Mouse (Mus musculus) adrenal gland, adult 18-20 months (tissue): ENCODE measurements around the gene Axin2. TPM values are rescaled to one million over a fixed set of nuclear protein-coding genes. Genes with fewer than 3 reads are reported as not detected.
"Not testable (repeated sequence)": the region's sequence is repeated elsewhere in the genome, so short reads cannot be mapped to it uniquely, and the experiment has no call there.

Source experiments
- DNase-seq, 2 experiments: peaks; one replicate each; pipeline ENCODE4 v3.0.0; 2021 to 2022; ENCODE audit warnings: low spot score in 2 of 2
- long read RNA-seq, 2 experiments: library from polyadenylated mRNA; stranded (forward); transcript quantifications; one replicate each; pipeline ENCODE4 v2.0.0; 2021
- total RNA-seq, 2 experiments: library from RNA; stranded (reverse); gene quantifications; 1 replicate in 1 of 2; 2 replicates in 1 of 2; pipeline ENCODE4 v1.2.3; 2021

The Axin2 gene
- total RNA-seq: 10 to 100 TPM; 36.9 to 56.2 TPM
- long read RNA-seq, experiment 1, full-length matches to known transcripts: 3 of 10 reads
- long read RNA-seq, experiment 1, partial matches to known transcripts: 0 of 10 reads
- long read RNA-seq, experiment 1, other reads (novel, unspliced or antisense): 7 of 10 reads
- long read RNA-seq, experiment 2, full-length matches to known transcripts: 3 of 7 reads
- long read RNA-seq, experiment 2, partial matches to known transcripts: 1 of 7 reads
- long read RNA-seq, experiment 2, other reads (novel, unspliced or antisense): 3 of 7 reads

GRCm38 (mm10) chr11:108920158-108920635, at the start of gene Axin2:
Gene Axin2, plus strand, starts transcription at chr11:108920349.
- DNase-seq: peak; percentile 90

- not testable (repeated sequence) for DNase-seq
Observed at GRCm38 (mm10) chr11:108871284-108871683, 48.9 kb upstream of the Axin2 start.

- DNase-seq: no peak
Observed at GRCm38 (mm10) chr11:108871748-108872147, 48.4 kb upstream of the Axin2 start.

- DNase-seq: no peak
Observed at GRCm38 (mm10) chr11:108876633-108877205, 43.4 kb upstream of the Axin2 start.

GRCm38 (mm10) chr11:108877520-108877919, 42.6 kb upstream of the Axin2 start:
- no peak for DNase-seq

GRCm38 (mm10) chr11:108880546-108880945, 39.6 kb upstream of the Axin2 start:
- no peak for DNase-seq

- no peak for DNase-seq
Observed at GRCm38 (mm10) chr11:108881662-108882061, 38.5 kb upstream of the Axin2 start.

GRCm38 (mm10) chr11:108885276-108885896, 34.8 kb upstream of the Axin2 start:
- no peak for DNase-seq

- DNase-seq: no peak
Observed at GRCm38 (mm10) chr11:108886060-108886459, 34.1 kb upstream of the Axin2 start.

- DNase-seq: no peak
Observed at GRCm38 (mm10) chr11:108889121-108889520, 31.0 kb upstream of the Axin2 start.

- DNase-seq: no peak
Observed at GRCm38 (mm10) chr11:108890544-108890943, 29.6 kb upstream of the Axin2 start.

GRCm38 (mm10) chr11:108891111-108891870, 28.9 kb upstream of the Axin2 start:
- DNase-seq: peak in 1 of 2 experiments; percentile 40

- DNase-seq: no peak
Observed at GRCm38 (mm10) chr11:108891871-108892380, 28.2 kb upstream of the Axin2 start.

- DNase-seq: no peak
Observed at GRCm38 (mm10) chr11:108892406-108892805, 27.7 kb upstream of the Axin2 start.

GRCm38 (mm10) chr11:108893232-108893790, 26.8 kb upstream of the Axin2 start:
- no peak for DNase-seq

GRCm38 (mm10) chr11:108893855-108894510, 26.2 kb upstream of the Axin2 start:
- DNase-seq: no peak

- DNase-seq: no peak
Observed at GRCm38 (mm10) chr11:108897034-108897433, 23.1 kb upstream of the Axin2 start.

- DNase-seq: no peak
Observed at GRCm38 (mm10) chr11:108898063-108898462, 22.1 kb upstream of the Axin2 start.

GRCm38 (mm10) chr11:108898483-108898882, 21.7 kb upstream of the Axin2 start:
- DNase-seq: no peak

- DNase-seq: no peak
Observed at GRCm38 (mm10) chr11:108900718-108901488, 19.2 kb upstream of the Axin2 start.
